Mouse (Mus musculus) adrenal gland, postnatal 25 days (tissue): ENCODE measurements at regions not wholly inside any gene's neighbourhood (a gene's known extent, or its start where the extent isn't known, plus 50 kb on each side); places are given as distances from the start of the nearest gene placed in this dataset.
"Not testable (repeated sequence)": the region's sequence is repeated elsewhere in the genome, so short reads cannot be mapped to it uniquely, and the experiment has no call there.

ENCODE experiments used
- DNase-seq: peaks from one replicate; pipeline ENCODE4 v3.0.0; 2021; ENCODE audit warnings: mixed read lengths

DNA sequence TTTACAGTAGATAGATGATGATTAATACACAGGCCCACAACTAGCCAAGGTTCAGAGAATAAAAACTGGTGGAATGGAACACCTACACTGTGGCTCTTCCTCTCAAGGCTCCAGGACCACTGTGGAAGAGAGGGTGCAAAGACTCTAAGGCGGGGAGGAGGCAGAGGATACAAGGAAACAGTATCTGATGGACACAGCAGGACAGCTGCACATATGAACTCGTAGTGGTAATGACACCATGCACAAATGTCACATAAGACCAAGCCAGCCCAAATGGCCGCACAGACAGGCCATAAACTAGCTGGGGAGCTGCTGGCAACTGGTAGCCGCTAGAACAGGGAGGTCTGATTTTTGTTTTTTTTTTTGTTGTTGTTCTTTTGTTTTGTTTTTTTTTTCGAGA, 197.0 kb upstream of the Serp2 start:
- no peak for DNase-seq

GRCm38 (mm10) chr14:76749178-76749577, 192.5 kb upstream of the Serp2 start:
- no peak for DNase-seq

DNA sequence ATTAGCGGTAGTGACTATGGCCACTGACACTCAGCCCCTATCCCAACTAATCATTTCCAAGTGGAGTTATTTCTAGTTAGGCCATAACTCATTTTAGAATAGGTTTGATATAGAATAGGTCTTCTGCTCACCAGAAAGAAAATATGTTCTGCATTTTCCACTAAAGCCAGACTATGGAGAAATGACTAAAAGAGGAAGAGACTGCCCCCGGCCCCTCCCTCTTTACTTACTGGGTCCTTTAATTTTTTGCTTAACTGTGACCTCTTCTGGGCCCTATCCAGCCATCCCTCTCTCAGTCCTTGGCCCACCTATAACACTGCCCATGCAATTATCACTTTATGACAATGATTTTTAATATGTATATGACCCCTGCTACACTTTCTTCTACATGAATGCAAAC, 192.0 kb upstream of the Serp2 start:
- no peak for DNase-seq

DNA sequence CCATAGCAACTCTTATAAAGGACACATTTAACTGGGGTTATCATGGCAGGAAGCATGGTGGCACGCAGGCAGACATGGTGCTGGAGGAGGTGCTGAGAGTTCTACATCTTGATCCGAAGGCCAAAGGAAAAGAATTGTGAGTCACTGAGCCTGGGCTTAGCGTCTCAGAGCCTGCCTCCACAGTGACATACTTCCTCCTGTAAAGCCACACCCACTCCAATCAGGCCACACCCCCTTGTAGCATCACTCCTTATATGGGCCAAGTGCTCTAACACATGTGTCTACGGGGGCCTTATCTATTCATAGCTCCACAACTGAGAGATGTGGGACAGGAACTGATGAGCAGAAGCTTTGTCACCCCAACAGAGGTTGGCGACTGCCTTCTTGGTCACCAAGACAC, 191.1 kb upstream of the Serp2 start:
- no peak for DNase-seq

- DNase-seq = no peak
Observed at GRCm38 (mm10) chr14:76746282-76746681, 189.6 kb upstream of the Serp2 start.

DNA sequence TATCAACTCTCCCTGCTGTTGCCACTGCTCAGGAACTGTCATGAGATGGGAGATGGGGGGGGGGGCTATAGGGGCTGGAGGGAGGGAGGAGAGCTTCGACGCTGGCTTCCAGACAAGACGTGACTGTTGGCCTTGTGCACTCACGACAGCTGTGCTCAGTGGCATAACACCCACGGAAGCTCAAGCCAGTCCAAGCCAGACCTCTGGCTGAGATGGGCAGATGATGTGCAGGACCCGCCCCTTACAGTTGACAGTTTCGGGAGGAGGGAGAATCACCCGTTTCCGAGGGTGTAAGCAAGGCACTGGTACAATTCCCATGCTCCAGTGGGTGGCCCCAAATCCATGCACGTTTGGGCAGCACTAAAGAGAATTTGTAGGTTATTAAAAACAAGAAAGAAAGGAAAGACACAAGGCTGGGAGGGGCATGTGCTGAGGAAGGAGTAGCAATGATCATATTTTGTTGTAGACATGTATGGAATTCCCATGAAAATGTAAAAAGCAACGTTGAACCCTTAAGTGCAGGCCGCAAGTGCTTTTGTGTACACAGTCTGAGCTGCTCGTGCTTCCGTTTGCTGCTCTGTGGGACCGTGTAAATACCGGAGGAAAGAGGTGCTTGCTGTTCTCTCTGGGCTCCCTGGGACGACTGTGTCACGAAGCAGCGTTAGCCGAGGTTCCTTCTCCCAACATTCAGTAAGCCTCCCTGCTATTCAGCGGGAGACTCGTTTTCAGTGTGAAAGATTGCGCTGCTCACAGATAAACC, 188.2 kb upstream of the Serp2 start:
- no peak for DNase-seq

DNA sequence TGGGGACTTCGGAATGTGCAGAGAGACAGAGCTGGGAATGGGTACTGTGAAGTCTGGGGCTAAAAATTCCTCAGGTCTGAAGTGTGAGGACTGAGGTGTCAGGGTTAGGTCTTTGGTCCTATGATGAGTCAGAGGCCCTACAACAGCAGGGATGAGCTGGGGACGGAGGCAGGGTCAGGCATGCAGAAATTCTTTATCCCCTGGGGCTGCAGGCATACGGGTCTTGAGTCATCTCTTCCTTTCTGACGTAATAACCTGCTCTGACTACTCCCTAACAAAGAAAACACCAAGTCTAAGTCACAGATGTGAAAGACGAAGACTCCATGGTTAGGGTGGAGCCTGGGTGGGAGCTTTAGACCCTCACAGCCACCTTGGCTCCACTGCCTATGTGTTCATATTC, 185.6 kb upstream of the Serp2 start:
- no peak for DNase-seq

DNA sequence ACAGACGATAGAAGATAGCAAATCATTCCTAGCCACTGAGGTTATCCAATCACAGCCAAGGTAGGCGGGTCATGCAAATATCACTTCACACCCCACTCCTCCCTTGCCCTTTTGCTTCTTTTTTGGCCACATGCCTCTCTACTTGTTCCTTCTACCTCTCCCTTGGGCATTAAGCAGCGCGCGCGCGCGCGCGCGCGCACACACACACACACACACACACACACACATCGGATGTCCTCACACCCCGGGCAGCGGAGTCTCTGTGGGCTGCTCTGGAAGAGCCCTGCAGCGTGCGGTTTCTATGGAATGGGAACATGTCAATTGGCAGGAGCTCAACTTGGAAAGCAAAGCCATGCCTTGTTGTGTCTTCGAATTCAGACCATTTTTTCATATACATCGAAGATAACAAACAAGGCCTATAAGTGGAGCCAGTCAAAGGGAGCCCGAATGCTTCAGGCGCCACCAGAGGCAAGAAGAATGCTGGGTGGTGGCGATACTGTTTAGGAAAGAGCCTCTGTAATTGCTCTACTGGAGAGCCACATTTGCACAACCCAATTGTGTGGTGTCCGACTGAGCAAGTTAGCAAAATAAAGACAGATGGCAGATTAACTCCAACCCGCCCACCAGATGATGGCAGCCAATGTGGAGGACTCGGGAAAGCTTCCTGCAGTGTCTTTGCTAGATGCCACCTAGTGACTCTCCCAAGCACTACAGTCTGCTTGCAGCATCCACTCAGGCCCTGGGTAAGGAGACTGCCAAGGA, 183.3 kb upstream of the Serp2 start:
- DNase-seq = peak; percentile 28

- no peak for DNase-seq
Observed at GRCm38 (mm10) chr14:76735997-76736396, 179.3 kb upstream of the Serp2 start.

GRCm38 (mm10) chr14:76735107-76735506, 178.4 kb upstream of the Serp2 start:
- no peak for DNase-seq

- DNase-seq = no peak
Observed at GRCm38 (mm10) chr14:76733258-76733823, 176.7 kb upstream of the Serp2 start.

DNA sequence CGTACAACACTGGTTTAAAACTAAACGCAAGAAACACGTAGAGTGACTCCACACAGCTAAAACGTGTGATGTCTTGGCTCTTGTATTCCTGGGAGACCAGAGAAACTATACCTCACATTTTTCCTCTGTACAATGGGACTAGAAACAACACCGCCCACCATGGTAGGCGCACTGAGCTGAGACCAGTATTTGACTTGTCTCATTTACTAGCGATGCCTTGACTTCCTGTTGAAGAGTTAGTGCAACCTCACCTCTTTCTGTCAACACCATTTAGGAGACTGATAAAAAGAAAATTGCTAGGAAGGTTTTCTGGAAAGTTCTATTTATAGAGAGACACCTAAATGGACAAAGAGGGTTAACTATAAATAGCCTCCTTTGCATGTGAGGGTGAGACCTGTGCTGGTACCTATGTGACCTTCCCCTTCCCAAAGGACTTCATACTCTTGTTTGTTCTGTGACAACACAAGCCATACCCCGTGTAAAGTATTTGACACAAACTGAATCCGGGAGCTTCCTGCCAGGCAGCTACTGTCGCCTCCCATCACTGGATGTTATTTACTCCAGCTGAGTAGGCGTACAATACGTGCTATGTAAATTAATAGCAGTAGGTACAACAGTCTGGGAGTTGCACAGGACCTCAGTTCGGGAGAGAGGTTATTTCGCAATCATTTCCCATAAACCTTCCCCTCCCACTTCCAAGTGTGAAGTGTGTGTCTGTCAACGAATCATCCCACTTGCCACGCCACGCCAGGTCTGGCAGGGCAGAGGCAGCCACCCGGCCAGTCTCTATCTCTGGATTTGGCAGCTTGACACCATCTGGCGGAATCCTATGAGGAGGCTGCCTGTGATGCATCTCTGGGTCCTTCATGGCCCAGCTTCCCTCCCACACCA, 174.7 kb upstream of the Serp2 start:
- DNase-seq = no peak

- DNase-seq = no peak
Observed at GRCm38 (mm10) chr14:76725844-76726243, 169.2 kb upstream of the Serp2 start.

GRCm38 (mm10) chr14:76725231-76725630, 168.5 kb upstream of the Serp2 start:
- DNase-seq = not testable (repeated sequence)

DNA sequence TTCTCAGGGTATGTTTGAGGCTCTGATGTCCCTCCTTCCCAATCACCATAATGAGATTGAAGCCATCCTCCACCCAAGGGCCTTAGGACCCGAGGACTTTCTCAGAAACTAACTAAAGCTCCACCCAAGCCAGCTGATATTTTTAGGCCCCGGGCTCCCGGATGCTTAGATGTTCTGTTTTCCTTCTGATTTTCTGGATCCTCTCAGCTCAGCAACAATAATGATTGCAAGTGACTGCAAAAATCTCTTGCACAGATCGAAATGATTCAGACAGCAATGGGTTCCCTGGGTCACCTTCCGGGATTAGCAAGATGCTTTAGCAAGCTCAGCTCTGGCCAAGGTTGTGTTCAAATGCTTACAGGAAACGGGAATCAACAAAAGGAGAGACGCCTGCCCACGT, 168.1 kb upstream of the Serp2 start:
- no peak for DNase-seq

DNA sequence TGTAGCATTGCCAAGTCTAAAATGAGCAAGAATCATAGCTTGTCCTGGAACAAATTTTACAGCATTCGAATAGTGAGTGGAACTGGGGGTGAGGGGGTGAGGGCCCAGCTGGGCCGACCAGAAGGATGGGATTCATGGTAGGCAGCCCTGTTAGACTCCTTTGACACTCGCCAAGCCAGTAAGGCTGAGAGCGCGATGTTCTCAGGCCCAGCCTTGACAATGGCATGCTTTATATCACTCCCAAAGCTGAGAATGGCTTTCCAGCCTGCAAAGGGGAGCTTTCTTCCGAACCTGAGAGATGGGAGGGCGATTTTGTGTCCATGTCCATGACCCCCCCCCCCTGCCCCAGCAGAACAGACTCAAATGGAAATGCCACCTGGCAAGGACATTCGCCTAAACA, 167.7 kb upstream of the Serp2 start:
- no peak for DNase-seq

DNA sequence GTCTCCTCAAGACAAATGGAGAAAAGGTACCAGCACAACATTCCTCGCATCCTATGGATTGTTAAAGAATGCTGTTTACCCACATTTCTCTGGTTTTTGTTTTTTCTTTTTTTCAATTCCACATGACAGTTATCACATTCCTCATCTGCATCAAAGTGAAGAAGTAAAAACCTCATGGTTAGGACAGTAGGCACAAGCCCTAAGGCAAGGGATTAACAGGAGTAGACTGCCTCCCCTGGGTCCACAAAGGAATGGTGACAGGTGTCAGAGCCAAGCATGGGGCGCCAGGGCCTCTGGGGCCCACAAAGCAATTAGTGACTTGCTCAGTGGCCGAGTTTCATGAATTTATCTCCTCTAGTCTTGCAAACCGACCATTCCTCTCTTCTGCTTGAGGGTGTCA, 166.9 kb upstream of the Serp2 start:
- DNase-seq = no peak

- DNase-seq = no peak
Observed at GRCm38 (mm10) chr14:76722297-76722696, 165.6 kb upstream of the Serp2 start.

DNA sequence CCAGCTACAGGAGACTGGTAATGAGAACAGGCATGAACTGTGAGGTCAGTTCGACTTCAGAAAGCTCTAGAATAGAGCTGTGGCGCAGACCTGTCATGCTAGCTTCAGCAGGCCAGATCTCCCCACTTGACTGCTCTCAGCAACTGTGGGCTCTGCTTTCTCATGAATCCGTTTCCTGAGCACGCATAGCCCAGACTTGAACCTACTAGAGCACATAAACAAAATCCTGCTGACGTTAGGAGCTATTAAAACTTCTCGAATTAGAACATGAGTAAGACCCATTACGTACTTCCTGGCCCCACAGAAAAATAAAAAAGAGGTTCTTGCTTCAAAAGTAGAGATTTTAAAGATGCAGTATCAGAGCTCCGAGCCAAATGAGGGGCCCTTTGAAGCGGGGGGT, 165.1 kb upstream of the Serp2 start:
- no peak for DNase-seq

DNA sequence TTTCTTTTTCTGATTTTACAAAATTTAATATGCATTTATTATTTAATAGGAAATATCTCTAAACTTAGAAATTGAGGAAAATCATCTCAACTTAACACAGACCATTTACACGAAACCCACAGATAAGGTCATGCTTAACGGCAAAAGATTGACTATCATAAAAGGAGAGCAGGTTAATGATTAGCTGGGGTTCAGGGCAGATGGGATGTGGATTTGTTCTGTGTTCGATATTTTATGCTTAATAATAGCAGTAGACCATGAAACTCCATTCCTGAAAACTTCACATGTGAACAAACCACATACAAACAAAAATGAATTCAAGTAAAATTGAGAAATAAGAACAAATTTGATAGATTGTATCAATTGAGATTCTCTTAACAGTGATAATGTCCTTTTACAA, 160.4 kb upstream of the Serp2 start:
- no peak for DNase-seq

- DNase-seq = peak; percentile 53
Observed at GRCm38 (mm10) chr14:76714727-76715126, 158.0 kb upstream of the Serp2 start.

DNA sequence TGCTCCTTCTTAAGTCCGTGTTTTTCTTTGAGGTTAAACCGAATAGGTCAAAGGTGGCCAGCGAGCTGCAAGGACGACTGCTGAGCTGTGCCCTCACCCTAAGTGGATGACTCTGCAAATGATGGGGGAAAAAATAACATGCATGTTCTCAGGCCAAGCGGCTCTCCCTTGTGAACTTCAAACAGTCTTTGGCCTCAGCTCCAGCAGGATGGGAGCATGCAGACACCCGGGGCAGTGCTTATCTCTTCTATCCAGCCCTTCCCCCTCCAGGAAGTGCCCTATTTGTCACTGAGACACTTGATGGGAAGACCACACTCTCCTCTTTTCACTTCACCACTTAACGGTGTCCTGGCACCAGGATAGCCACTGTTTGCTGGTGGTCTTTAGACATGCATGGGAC, 157.3 kb upstream of the Serp2 start:
- DNase-seq = no peak

DNA sequence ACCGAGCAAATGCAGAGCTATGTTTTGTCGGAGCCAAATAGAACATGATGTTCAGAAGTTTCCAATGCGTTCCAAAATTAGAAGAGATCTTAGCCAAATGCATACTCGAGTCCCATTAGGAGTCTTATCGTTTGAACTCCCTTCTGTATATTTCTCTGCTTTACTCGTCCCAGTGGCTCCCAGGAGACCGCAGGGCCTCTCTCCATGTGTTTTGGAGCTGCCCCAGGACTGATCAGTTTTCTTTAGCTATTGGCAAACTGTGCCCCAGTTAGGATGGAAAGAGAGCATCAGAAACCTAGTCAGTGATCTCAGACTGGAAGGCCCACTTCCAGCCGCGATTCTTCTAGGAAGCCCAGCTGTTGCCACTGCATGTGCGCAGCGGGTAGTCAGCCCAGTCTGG, 152.0 kb upstream of the Serp2 start:
- DNase-seq = no peak
